Mouse (Mus musculus) thymus, postnatal 4 days (tissue): ENCODE results near the gene Ccdc163.
A peak's percentile ranks its signal among the peaks of the same experiment; 100 is the strongest.

ENCODE experiments used
- DNase-seq: peaks from one replicate; pipeline ENCODE4 v3.0.0; 2021

The Ccdc163 gene

GRCm38 (mm10) chr4:116781366-116781765, 73.1 kb downstream of the Ccdc163 start:
- no peak for DNase-seq

GRCm38 (mm10) chr4:116782171-116782570, 73.9 kb downstream of the Ccdc163 start:
- no peak for DNase-seq

- DNase-seq = no peak
These were observed 78.3 kb downstream of the Ccdc163 start for GRCm38 (mm10) chr4:116786587-116786986.

GRCm38 (mm10) chr4:116787985-116788760, 79.9 kb downstream of the Ccdc163 start:
- no peak for DNase-seq

- DNase-seq = peak; percentile 84
These were observed 80.6 kb downstream of the Ccdc163 start for GRCm38 (mm10) chr4:116788956-116789355.

- DNase-seq = no peak
These were observed 84.1 kb downstream of the Ccdc163 start for GRCm38 (mm10) chr4:116792453-116792852.

GRCm38 (mm10) chr4:116794273-116794672, 86.0 kb downstream of the Ccdc163 start:
- no peak for DNase-seq

- DNase-seq = no peak
These were observed 88.3 kb downstream of the Ccdc163 start for GRCm38 (mm10) chr4:116796442-116797110.

- peak; percentile 62 for DNase-seq
These were observed 91.6 kb downstream of the Ccdc163 start for GRCm38 (mm10) chr4:116799901-116800300.
